Mouse (Mus musculus) liver, embryonic 11.5 days (tissue): ENCODE measurements around the gene Slc44a4. TPM values are rescaled to one million over a fixed set of nuclear protein-coding genes. Genes with fewer than 3 reads are reported as not detected.

Experiments used
- ATAC-seq: fragments of 200-750 bp; cut with Nextera tagmentation; replicated peaks from 2 replicates; pipeline ENCODE4 v1.8.0; 2017; ENCODE audit warnings: moderate number of reproducible peaks, mild to moderate bottlenecking, moderate TSS enrichment, moderate library complexity; ENCODE audit not compliant: low FRiP score
- DNase-seq: peaks from one replicate; pipeline ENCODE4 v3.0.0-alpha.2; 2017; ENCODE audit warnings: low spot score
- H3K27ac ChIP-seq: fragments of 300-500 bp; sonication (generic); 2 replicates; pipeline ENCODE4 v1.5.1; 2014; ENCODE audit warnings: mild to moderate bottlenecking, low read depth, low read length, control low read depth
- H3K27me3 ChIP-seq: fragments of 300-500 bp; sonication (generic); replicated peaks from 2 replicates; pipeline ENCODE4 v1.6.1; 2014; ENCODE audit warnings: low read length, mixed read lengths; ENCODE audit not compliant: control insufficient read depth, insufficient read depth
- H3K36me3 ChIP-seq: fragments of 300-500 bp; sonication (generic); 2 replicates; pipeline ENCODE4 v1.6.1; 2014; ENCODE audit warnings: mild to moderate bottlenecking, low read length, moderate library complexity, mixed read lengths; ENCODE audit not compliant: control insufficient read depth, insufficient read depth
- H3K4me1 ChIP-seq: fragments of 300-500 bp; sonication (generic); replicated peaks from 2 replicates; pipeline ENCODE4 v1.6.1; 2014; ENCODE audit warnings: low read length, mixed read lengths; ENCODE audit not compliant: control insufficient read depth, insufficient read depth
- H3K4me2 ChIP-seq: fragments of 300-500 bp; sonication (generic); 2 replicates; pipeline ENCODE4 v1.6.1; 2014; ENCODE audit warnings: mild to moderate bottlenecking, control low read depth, moderate library complexity
- H3K4me3 ChIP-seq: fragments of 300-500 bp; sonication (generic); 2 replicates; pipeline ENCODE4 v1.5.1; 2014; ENCODE audit warnings: low read depth, low read length, control low read depth
- H3K9ac ChIP-seq: fragments of 300-500 bp; sonication (generic); 2 replicates; pipeline ENCODE4 v1.6.1; 2014; ENCODE audit warnings: low read depth, low read length, control low read depth
- H3K9me3 ChIP-seq: fragments of 300-500 bp; sonication (generic); 2 replicates; pipeline ENCODE4 v1.6.1; 2016; ENCODE audit warnings: low read length, inconsistent platforms, mixed read lengths; ENCODE audit not compliant: control insufficient read depth
- WGBS: fragments of 180-500 bp; shearing (Covaris S2); extraction: QIAGEN DNeasy Blood & Tissue Kit; methylation state at CpG from one replicate; pipeline ENCODE4 v1.1.7; 2014; 5-methylcytosine and 5-hydroxymethylcytosine counted together
- polyA plus RNA-seq: library from polyadenylated mRNA; unstranded; fragments of >200 nt; fragmentation: Nextera tagmentation; extraction: Ambion mirVana; gene quantifications from 2 replicates; pipeline ENCODE4 v1.2.1, GENCODE M21; 2014

Gene Slc44a4
- polyA plus RNA-seq, 1 experiment from 2014 or later: 1.3 TPM

- no peak for ATAC-seq
- no peak overlapping the region for H3K4me3 ChIP-seq
- no peaks in the 10 kb centered on the region for H3K9me3 ChIP-seq
- no peaks in the 10 kb centered on the region for H3K36me3 ChIP-seq
- no peak for DNase-seq
- no peaks in the 10 kb centered on the region for H3K27me3 ChIP-seq
- H3K4me2 ChIP-seq: no peak overlapping the region
- 87% methylated on average over 4 of the region's 4 CpGs for WGBS
- no peak overlapping the region for H3K9ac ChIP-seq
- H3K27ac ChIP-seq: no peak overlapping the region
- H3K4me1 ChIP-seq: peaks cover 10% of the 10 kb centered on the region
Measured at GRCm38 (mm10) chr17:34979631-34980030, 65.4 kb downstream of the Slc44a4 start.

Other genes with a start within 250 kb of the Slc44a4 start
- gene Tnxb, start 243.9 kb upstream of the Slc44a4 start, polyA plus RNA-seq: 0.10 TPM in 1 of 2 replicates, not detected in the other
- 0.13 and 0.23 TPM in 2 replicates for gene C4b, start 170.6 kb upstream of the Slc44a4 start, polyA plus RNA-seq
- not detected in 2 replicates for gene Cyp21a1, start 109.9 kb upstream of the Slc44a4 start, polyA plus RNA-seq
- gene Stk19, start 77.5 kb upstream of the Slc44a4 start, polyA plus RNA-seq: 25.1 and 27.1 TPM in 2 replicates
- 55.4 and 56.3 TPM in 2 replicates for gene Dxo, start 77.4 kb upstream of the Slc44a4 start, polyA plus RNA-seq
- gene Skiv2l, start 64.3 kb upstream of the Slc44a4 start, polyA plus RNA-seq: 43.7 and 44.8 TPM in 2 replicates
- 108 and 114 TPM in 2 replicates for gene Nelfe, start 64.1 kb upstream of the Slc44a4 start, polyA plus RNA-seq
- 67.6 and 74.9 TPM in 2 replicates for gene Cfb, start 51.9 kb upstream of the Slc44a4 start, polyA plus RNA-seq
- gene Zbtb12, start 35.0 kb upstream of the Slc44a4 start, polyA plus RNA-seq: 0.45 and 0.86 TPM in 2 replicates
- gene Gm20547, start 32.4 kb upstream of the Slc44a4 start, polyA plus RNA-seq: 0.09 TPM in 1 of 2 replicates, not detected in the other
- 8.1 and 9.0 TPM in 2 replicates for gene C2, start 16.2 kb upstream of the Slc44a4 start, polyA plus RNA-seq
- gene Ehmt2, start 16.0 kb upstream of the Slc44a4 start, polyA plus RNA-seq: 43.6 and 50.9 TPM in 2 replicates
- gene Neu1, start 16.8 kb downstream of the Slc44a4 start, polyA plus RNA-seq: 24.4 and 26.4 TPM in 2 replicates
- 0.14 and 0.41 TPM in 2 replicates for gene Hspa1b, start 44.8 kb downstream of the Slc44a4 start, polyA plus RNA-seq
- not detected in 2 replicates for gene Gm20481, start 55.4 kb downstream of the Slc44a4 start, polyA plus RNA-seq
- 4.7 and 5.7 TPM in 2 replicates for gene Hspa1a, start 57.7 kb downstream of the Slc44a4 start, polyA plus RNA-seq
- gene Hspa1l, start 58.2 kb downstream of the Slc44a4 start, polyA plus RNA-seq: 0.66 and 1.5 TPM in 2 replicates
- gene Lsm2, start 67.4 kb downstream of the Slc44a4 start, polyA plus RNA-seq: 304 and 315 TPM in 2 replicates
- gene Vars, start 86.5 kb downstream of the Slc44a4 start, polyA plus RNA-seq: 234 and 245 TPM in 2 replicates
- gene Vwa7, start 102.1 kb downstream of the Slc44a4 start, polyA plus RNA-seq: 0.16 TPM in 2 replicates
- 6.9 and 8.5 TPM in 2 replicates for gene Sapcd1, start 113.5 kb downstream of the Slc44a4 start, polyA plus RNA-seq
- 3.8 and 4.7 TPM in 2 replicates for gene Msh5, start 132.3 kb downstream of the Slc44a4 start, polyA plus RNA-seq
- 118 and 134 TPM in 2 replicates for gene Clic1, start 135.5 kb downstream of the Slc44a4 start, polyA plus RNA-seq
- gene Ddah2, start 144.6 kb downstream of the Slc44a4 start, polyA plus RNA-seq: 124 and 132 TPM in 2 replicates
- 0.34 and 1.8 TPM in 2 replicates for gene Ly6g6c, start 150.9 kb downstream of the Slc44a4 start, polyA plus RNA-seq
- gene Mpig6b, start 151.7 kb downstream of the Slc44a4 start, polyA plus RNA-seq: 8.4 and 11.2 TPM in 2 replicates
- 0.57 TPM in 1 of 2 replicates, not detected in the other for gene Ly6g6e, start 162.4 kb downstream of the Slc44a4 start, polyA plus RNA-seq
- gene Ly6g6d, start 163.6 kb downstream of the Slc44a4 start, polyA plus RNA-seq: 0.44 and 0.78 TPM in 2 replicates
- gene Ly6g6f, start 171.1 kb downstream of the Slc44a4 start, polyA plus RNA-seq: 12.8 and 13.5 TPM in 2 replicates
- gene Abhd16a, start 174.8 kb downstream of the Slc44a4 start, polyA plus RNA-seq: 71.6 and 79.8 TPM in 2 replicates
- gene Ly6g5c, start 193.8 kb downstream of the Slc44a4 start, polyA plus RNA-seq: not detected in 2 replicates
- 0.69 and 0.89 TPM in 2 replicates for gene Ly6g5b, start 201.0 kb downstream of the Slc44a4 start, polyA plus RNA-seq
- 23.7 and 25.2 TPM in 2 replicates for gene Gpank1, start 207.0 kb downstream of the Slc44a4 start, polyA plus RNA-seq
- gene Csnk2b, start 207.6 kb downstream of the Slc44a4 start, polyA plus RNA-seq: 246 and 259 TPM in 2 replicates
- 6.0 and 7.1 TPM in 2 replicates for gene D17H6S53E, start 211.9 kb downstream of the Slc44a4 start, polyA plus RNA-seq
- gene Apom, start 217.6 kb downstream of the Slc44a4 start, polyA plus RNA-seq: 429 and 459 TPM in 2 replicates
- gene Bag6, start 220.7 kb downstream of the Slc44a4 start, polyA plus RNA-seq: 61.4 and 73.6 TPM in 2 replicates